Mouse (Mus musculus) neural tube, embryonic 11.5 days (tissue): ENCODE results near the gene Auts2. TPM values are rescaled to one million over a fixed set of nuclear protein-coding genes. Genes with fewer than 3 reads are reported as not detected.

Experiments used
- ATAC-seq: fragments of 200-750 bp; cut with Nextera tagmentation; 2 replicates; pipeline ENCODE4 v1.8.0; 2017; ENCODE audit warnings: moderate number of reproducible peaks, mild to moderate bottlenecking, moderate TSS enrichment, moderate library complexity; ENCODE audit not compliant: insufficient read depth, low FRiP score, low TSS enrichment
- DNase-seq: peaks from one replicate; pipeline ENCODE4 v3.0.0-alpha.2; 2015; ENCODE audit warnings: low spot score
- H3K27ac ChIP-seq: fragments of 300-500 bp; sonication (generic); 2 replicates; pipeline ENCODE4 v1.5.1; 2014; ENCODE audit warnings: low read depth, mild to moderate bottlenecking, low read length
- H3K27me3 ChIP-seq: fragments of 300-500 bp; sonication (generic); 2 replicates; pipeline ENCODE4 v1.6.1; 2014; ENCODE audit warnings: mild to moderate bottlenecking, low read length, mixed read lengths; ENCODE audit not compliant: control insufficient read depth, insufficient read depth
- H3K36me3 ChIP-seq: fragments of 300-500 bp; sonication (generic); 2 replicates; pipeline ENCODE4 v1.6.1; 2014; ENCODE audit warnings: mild to moderate bottlenecking, low read length, moderate library complexity, mixed read lengths; ENCODE audit not compliant: control insufficient read depth, insufficient read depth
- H3K4me1 ChIP-seq: fragments of 300-500 bp; sonication (generic); 2 replicates; pipeline ENCODE4 v1.6.1; 2014; ENCODE audit warnings: low read length, mixed read lengths; ENCODE audit not compliant: control insufficient read depth, insufficient read depth
- H3K4me2 ChIP-seq: fragments of 300-500 bp; sonication (generic); 2 replicates; pipeline ENCODE4 v1.6.1; 2014; ENCODE audit warnings: low read depth, mild to moderate bottlenecking, moderate library complexity
- H3K4me3 ChIP-seq: fragments of 300-500 bp; sonication (generic); 2 replicates; pipeline ENCODE4 v1.5.1; 2014; ENCODE audit warnings: low read depth, low read length
- H3K9ac ChIP-seq: fragments of 300-500 bp; sonication (generic); 2 replicates; pipeline ENCODE4 v1.6.1; 2014; ENCODE audit warnings: mild to moderate bottlenecking, low read length
- H3K9me3 ChIP-seq: fragments of 300-500 bp; sonication (generic); 2 replicates; pipeline ENCODE4 v1.6.1; 2016; ENCODE audit warnings: low read length; ENCODE audit not compliant: control insufficient read depth
- WGBS: fragments of 180-500 bp; shearing (Covaris S2); extraction: QIAGEN DNeasy Blood & Tissue Kit; methylation state at CpG from one replicate; pipeline ENCODE4 v1.1.7; 2014; 5-methylcytosine and 5-hydroxymethylcytosine counted together
- polyA plus RNA-seq: library from polyadenylated mRNA; unstranded; fragments of >200 nt; fragmentation: Nextera tagmentation; extraction: Ambion mirVana; gene quantifications from 2 replicates; pipeline ENCODE4 v1.2.1, GENCODE M21; 2014

Auts2 gene
- polyA plus RNA-seq, 1 experiment from 2014 or later, result 45.0 TPM

DNA sequence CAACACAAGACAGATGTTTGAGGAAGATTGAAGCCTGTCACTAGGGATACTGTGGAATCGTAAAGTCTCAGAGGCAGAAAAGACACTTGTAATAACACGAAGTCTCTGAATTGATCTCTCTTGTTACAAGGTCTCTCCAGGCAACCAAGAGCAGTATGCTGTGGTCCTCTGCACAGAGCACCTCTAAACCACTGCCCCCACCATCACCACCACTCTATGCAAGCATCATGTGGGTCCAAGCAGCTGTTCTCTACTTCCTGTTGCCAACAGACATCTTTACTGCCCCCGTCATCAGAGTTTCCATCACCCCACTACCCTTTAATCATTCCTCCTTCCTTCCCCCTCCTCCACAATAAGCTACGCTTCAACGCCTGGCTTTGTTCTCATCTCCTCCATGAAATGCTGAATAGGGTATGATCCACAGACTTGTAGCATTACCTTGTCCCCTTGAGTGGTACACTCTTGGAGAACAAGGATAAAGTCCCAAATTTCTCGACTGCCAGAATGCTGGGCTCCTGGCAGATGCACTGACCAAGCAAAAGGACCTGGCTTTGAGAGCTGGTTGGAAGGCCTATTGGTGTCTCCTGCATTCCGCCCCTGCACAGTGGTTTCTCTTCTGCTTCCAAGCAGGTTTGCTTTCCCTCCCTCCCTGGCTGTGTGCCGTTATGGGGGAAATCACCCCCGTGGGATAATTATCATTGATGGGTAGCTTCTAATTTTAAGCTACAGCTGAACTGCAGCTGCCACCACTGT, 699.2 kb downstream of the Auts2 start:
- no peak overlapping the region for H3K4me3 ChIP-seq
- H3K9me3 ChIP-seq, result no peaks in the 10 kb centered on the region
- DNase-seq, result peak; percentile 38
- no peaks in the 10 kb centered on the region for H3K36me3 ChIP-seq
- no peaks in the 10 kb centered on the region for H3K27me3 ChIP-seq
- no peak overlapping the region for H3K9ac ChIP-seq
- H3K27ac ChIP-seq, result peak overlapping the region; percentile 39; the same call in 1 of the 2 replicates
- H3K4me2 ChIP-seq, result no peak overlapping the region
- H3K4me1 ChIP-seq, result peaks cover 9% of the 10 kb centered on the region
- no peak for ATAC-seq
- WGBS, result 32% methylated on average over 9 of the region's 9 CpGs

DNA sequence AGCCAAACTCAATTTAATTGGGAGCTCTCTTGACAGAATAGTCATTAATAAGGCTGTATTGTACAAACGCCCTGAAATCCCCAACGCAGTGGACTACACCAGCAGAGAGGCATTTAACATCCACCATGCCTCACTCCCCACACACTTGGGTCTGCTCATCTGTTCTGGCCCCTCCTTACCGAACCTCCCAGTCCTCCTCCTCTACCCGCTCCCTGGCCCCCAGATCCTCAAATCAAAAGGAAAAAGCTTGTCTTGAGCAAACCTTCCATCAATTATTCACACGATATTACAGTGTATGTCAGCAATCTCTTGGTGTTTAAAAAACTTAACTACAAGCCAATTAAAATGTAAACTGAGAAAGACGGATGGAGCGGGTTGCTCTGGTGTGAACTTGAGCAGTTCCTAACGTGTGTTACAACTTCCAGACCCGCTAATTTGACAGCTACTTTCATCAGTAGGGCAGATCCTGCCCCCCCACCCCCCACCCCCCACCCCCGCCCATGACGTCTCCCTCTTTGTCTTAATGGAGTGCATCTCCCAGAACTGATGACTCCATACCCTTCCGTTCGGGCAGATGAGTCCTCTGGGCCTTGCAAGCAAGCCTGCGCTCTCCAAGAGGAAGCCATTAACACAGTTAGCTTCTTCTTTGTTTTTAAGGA, 703.4 kb downstream of the Auts2 start:
- WGBS, result 74% methylated on average over 14 of the region's 14 CpGs
- no peak for ATAC-seq
- DNase-seq, result no peak
- Histone ChIP-seq H3K27ac (no peak overlapping the region), H3K9me3 (no peaks in the 10 kb centered on the region), H3K4me1 (peaks cover 9% of the 10 kb centered on the region), H3K4me3 (no peak overlapping the region), H3K27me3 (no peaks in the 10 kb centered on the region), H3K36me3 (no peaks in the 10 kb centered on the region), H3K4me2 (no peak overlapping the region), H3K9ac (no peak overlapping the region)

DNA sequence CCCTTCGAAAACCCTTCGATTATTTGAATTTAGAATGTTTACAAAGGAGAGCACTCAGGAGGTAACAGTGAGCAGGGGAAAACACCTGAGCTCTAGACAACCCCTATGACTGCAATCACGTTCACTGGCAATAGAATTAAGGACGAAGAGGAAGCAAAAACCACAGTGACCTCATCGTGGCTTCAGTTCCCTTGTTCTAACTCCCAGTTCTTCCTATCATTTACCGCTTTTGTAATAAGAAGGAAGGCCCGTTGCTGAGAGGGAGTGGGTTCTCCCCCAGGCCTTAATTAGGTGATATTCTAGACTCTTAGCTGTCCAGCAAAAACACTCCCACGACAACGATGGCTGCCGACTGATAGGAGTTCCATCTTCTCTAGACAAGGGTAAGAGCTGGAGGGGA, 704.1 kb downstream of the Auts2 start:
- Histone ChIP-seq H3K36me3 (no peaks in the 10 kb centered on the region), H3K4me2 (no peak overlapping the region), H3K9me3 (no peaks in the 10 kb centered on the region), H3K4me3 (no peak overlapping the region), H3K27me3 (no peaks in the 10 kb centered on the region), H3K9ac (no peak overlapping the region), H3K27ac (no peak overlapping the region), H3K4me1 (peaks cover 6% of the 10 kb centered on the region)
- ATAC-seq (no peak), DNase-seq (no peak)
- 81% methylated on average over 10 of the region's 10 CpGs for WGBS

DNA sequence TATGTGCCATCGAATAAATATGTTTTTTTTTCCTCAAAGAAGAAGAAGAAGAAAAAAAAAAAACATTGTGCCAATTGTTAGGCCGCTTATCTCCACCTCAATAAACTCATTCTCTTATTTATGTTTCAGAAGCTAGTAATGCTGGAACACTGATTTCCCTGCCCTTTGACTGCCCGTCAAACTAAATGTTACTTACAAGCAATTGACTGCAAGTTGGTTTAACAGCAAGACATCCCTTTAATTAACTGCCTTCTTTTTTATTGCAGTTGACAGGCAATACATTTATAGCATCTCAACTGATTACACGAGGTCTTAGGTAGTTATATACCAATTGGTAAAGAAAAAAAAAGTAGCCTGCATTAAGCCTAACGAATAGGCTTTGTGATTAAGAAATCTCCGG, 705.1 kb downstream of the Auts2 start:
- no peak overlapping the region for H3K4me2 ChIP-seq
- H3K4me3 ChIP-seq, result no peak overlapping the region
- H3K4me1 ChIP-seq, result peaks cover 7% of the 10 kb centered on the region; the same call in 1 of the 2 replicates
- ATAC-seq (no peak), DNase-seq (no peak)
- H3K36me3 ChIP-seq, result no peaks in the 10 kb centered on the region
- WGBS, result 44% methylated on average over 6 of the region's 6 CpGs
- H3K9ac ChIP-seq, result no peak overlapping the region
- no peaks in the 10 kb centered on the region for H3K9me3 ChIP-seq
- H3K27me3 ChIP-seq, result no peaks in the 10 kb centered on the region
- H3K27ac ChIP-seq, result no peak overlapping the region

DNA sequence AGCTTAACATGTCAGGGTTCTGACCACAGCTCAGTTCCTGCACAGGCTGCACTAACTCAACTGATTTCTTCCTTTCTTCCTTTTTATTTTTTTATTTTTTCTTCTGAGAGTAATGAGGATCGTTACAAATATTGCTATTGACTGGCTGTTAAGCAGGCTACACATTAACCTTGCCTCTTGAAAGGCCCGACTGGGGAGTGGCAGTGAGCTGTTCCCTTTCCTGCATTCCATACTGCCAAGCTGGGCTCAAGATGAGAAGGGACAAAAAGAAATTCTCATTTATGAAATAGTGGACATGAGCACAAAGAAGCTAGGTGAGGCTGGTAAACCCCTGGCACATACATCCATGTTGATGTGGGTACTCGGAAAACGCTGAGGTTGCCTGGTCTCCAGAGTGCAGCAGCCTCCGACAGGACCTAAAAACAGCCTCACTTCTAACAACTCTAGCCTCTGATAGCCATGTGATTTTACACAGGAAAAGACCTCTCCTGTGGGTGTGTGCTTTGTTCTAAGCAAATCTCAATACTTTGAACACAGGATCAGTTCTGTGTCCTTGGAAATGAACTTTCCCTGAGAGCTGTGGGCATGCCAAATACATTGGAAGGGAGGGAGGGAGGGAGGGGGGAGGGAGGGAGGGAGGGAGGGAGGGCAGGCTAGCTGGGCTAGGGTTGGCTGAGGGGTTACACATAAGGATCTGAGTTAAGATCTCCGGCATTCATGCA, 707.0 kb downstream of the Auts2 start:
- no peaks in the 10 kb centered on the region for H3K9me3 ChIP-seq
- no peak overlapping the region for H3K4me3 ChIP-seq
- DNase-seq, result no peak
- peaks cover 9% of the 10 kb centered on the region; the same call in 1 of the 2 replicates for H3K4me1 ChIP-seq
- H3K27me3 ChIP-seq, result no peaks in the 10 kb centered on the region
- H3K36me3 ChIP-seq, result no peaks in the 10 kb centered on the region
- H3K9ac ChIP-seq, result no peak overlapping the region
- no peak overlapping the region for H3K27ac ChIP-seq
- ATAC-seq, result no peak
- 70% methylated on average over 6 of the region's 6 CpGs for WGBS
- H3K4me2 ChIP-seq, result no peak overlapping the region

DNA sequence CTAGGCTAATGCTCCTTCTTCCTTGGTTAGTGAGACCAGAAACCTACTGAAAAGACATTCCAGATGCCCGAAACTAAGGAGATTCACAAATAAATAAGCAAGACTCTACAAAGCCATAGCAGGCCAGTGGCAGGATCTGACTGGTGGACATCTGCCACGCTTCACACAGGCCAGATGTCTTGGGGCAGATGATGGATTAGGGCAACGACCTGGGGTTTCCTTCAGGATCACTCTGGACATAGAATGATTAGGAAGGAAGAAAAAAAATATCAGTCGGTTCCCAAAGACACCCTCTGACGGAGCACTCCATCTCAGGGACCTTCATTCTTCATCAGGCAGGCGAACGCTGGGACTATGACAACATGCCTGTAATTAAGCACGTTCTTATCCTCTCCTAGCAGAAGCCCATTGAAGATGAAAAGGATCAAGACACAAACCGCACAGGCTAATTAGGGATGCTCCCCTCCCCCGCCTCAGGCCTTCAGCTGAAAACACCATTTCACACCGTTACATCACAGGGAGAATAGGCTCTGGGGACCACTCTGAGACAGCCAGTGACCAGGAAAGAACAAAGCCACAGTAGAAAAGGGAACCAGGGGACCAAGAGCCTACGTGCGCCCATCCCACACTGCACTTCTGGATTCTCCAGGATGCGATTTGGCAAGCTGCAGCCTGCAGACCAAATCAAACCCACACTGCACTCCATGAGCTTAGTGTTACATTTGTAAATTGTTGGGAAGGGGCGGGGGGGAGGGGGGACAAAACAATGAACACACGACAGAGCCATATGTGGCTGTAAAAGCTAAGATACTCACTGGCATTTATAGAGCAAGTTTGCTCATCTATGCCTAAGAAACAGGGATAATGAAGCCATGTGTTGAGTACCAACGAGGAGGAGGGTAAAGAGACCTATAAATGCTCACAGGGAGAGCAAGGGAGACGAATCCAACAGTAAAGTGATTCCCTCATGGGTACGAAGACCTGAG, 710.0 kb downstream of the Auts2 start:
- Histone ChIP-seq H3K4me3 (no peak overlapping the region), H3K9ac (no peak overlapping the region), H3K36me3 (no peaks in the 10 kb centered on the region), H3K4me1 (peaks cover 9% of the 10 kb centered on the region; the same call in 1 of the 2 replicates), H3K27ac (peak overlapping the region; percentile 67), H3K27me3 (no peaks in the 10 kb centered on the region), H3K9me3 (no peaks in the 10 kb centered on the region), H3K4me2 (no peak overlapping the region)
- whole genome bisulfite sequencing, result 21% methylated on average over 19 of the region's 19 CpGs
- DNase-seq (peak; percentile 74), ATAC-seq (peak; percentile 53)

DNA sequence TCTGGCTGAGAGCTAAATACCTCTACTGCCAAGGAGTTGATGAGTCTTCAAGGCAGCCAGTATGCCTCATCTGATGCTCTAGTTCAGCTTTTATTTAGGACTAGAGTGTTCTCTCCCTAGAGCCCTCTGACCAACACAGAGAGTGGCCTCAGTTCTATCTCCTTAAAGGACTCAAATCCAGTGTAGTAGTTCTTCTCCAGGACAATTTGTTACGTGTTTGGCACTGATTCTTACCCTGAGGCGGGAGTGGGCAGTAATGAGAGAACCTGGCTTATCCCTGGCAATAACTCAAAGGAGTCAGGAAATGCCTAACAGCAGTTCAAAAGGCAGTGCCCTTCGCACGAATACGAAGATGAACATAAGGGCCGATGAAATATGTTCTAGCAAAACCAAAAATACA, 713.0 kb downstream of the Auts2 start:
- ATAC-seq, result no peak
- WGBS, result 63% methylated on average over 6 of the region's 6 CpGs
- no peak overlapping the region for H3K9ac ChIP-seq

DNA sequence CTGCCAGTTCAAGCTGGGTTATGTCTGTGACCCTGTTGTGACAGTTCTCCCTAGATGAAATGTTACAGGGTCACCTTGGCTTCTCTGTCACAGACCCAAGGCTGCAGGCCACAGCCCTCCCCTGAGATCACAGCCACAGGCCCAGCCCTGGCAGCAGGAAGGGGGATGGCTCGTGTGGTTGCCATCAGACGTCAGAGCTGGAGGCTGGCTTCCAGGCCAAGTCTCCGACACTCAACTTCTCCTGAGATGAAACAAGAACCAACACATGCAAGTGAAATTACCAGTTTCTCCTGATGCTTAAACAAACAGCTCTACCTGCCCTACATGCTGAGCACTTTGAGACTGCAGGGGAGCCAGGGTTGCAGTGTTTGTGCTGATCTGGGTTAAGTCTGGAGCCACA, 713.9 kb downstream of the Auts2 start:
- DNase-seq (no peak), ATAC-seq (no peak)
- H3K36me3 ChIP-seq, result no peaks in the 10 kb centered on the region
- no peaks in the 10 kb centered on the region for H3K27me3 ChIP-seq
- no peak overlapping the region for H3K4me2 ChIP-seq
- peaks cover 16% of the 10 kb centered on the region for H3K4me1 ChIP-seq
- H3K4me3 ChIP-seq, result no peak overlapping the region
- H3K9me3 ChIP-seq, result no peaks in the 10 kb centered on the region
- 45% methylated on average over 3 of the region's 3 CpGs for WGBS
- no peak overlapping the region for H3K27ac ChIP-seq
- no peak overlapping the region for H3K9ac ChIP-seq

More for the DNA sequence above, 713.0 kb downstream of the Auts2 start:
- Histone ChIP-seq H3K4me2 (no peak overlapping the region), H3K4me3 (no peak overlapping the region), H3K4me1 (peaks cover 9% of the 10 kb centered on the region), H3K36me3 (no peaks in the 10 kb centered on the region), H3K9me3 (no peaks in the 10 kb centered on the region), H3K27me3 (no peaks in the 10 kb centered on the region), H3K27ac (no peak overlapping the region)
- DNase-seq, result no peak
